Mouse (Mus musculus): Measurements from ENCODE around the gene Esrrg.

DNA sequence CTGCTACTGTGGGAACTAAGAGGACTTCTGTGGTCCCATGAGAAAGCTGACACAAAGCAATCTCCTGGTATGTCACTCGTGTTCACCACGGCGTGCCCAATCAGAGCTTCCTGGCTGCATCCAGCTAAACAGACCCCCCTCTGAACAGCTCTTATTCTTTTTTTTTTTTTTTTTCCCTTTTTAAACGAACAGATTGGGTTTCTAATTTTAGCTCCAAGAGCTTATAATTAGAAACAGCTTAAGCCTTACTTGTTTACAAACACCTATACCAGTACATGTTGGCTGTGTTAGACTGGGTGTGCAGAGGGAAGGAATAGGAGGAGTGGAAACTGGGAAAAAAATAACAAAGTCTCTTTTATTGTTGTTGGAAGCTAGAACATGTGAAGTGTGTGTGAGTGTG lies 86.3 kb downstream of the Esrrg start:
- TF ChIP-seq GATA1 (IDR thresholded peaks at IDR 0.05; ENCODE audit: borderline replicate concordance, low read length) (no peak), FLI1 (IDR thresholded peaks at IDR 0.05; ENCODE audit: low read length) (no peak)

All from megakaryocyte, embryonic 14.5 days (primary cell).